Mouse (Mus musculus) cerebellum, adult 2 months (tissue): ENCODE results near the gene Znfx1.

ENCODE experiments used
- CTCF ChIP-seq: fragments of 200-500 bp; IDR thresholded peaks from 2 replicates; pipeline ENCODE4 v1.5.1; 2011; ENCODE audit warnings: low read depth, mild to moderate bottlenecking, control low read depth, low read length, moderate library complexity, borderline replicate concordance; ENCODE audit not compliant: insufficient read depth
- POLR2A ChIP-seq: fragments of 200-500 bp; IDR thresholded peaks from 2 replicates; pipeline ENCODE4 v1.6.1; 2011; ENCODE audit warnings: low read length, control low read depth, borderline replicate concordance; ENCODE audit not compliant: insufficient read depth

GRCm38 (mm10) chr2:167093171-167093900 lies 30.5 kb upstream of the Znfx1 start:
- TF ChIP-seq POLR2A (no peak), CTCF (no peak)
